ENCODE assay signal across 21 mouse cellular contexts in genomic region chr16:46431317-46431716, GRCm38 (mm10).
DNase-seq lines count a peak whose midpoint lies in the region; ATAC-seq lines count a peak whose summit lies in the region.
"Had no signal": no experiment of that assay in that cellular context is flagged by ENCODE, and none has a peak within 500 bp of the region (broad histone marks: within the 10 kb centered on the region; RNA-seq: fewer than 3 reads in every experiment).

No protein-coding gene starts in this region.

- no peak overlapping the region for H3K4me3 ChIP-seq in midbrain, embryonic 11.5 days (ENCODE audit: low read depth, low read length)
- no peak overlapping the region for H3K4me3 ChIP-seq in midbrain, embryonic 10.5 days
- H3K4me3 ChIP-seq in midbrain, embryonic 16.5 days (ENCODE audit: low read depth, low read length): no peak overlapping the region
- H3K4me3 ChIP-seq: heart, embryonic 13.5 days; hindbrain, embryonic 13.5 days had no signal

- H3K27me3 ChIP-seq in midbrain, embryonic 11.5 days (ENCODE audit: control insufficient read depth, insufficient read depth, low read length): no peaks in the 10 kb centered on the region
- no peaks in the 10 kb centered on the region for H3K27me3 ChIP-seq in midbrain, embryonic 10.5 days (ENCODE audit: low read depth, poor library complexity, severe bottlenecking)
- H3K27me3 ChIP-seq in midbrain, embryonic 16.5 days (ENCODE audit: control insufficient read depth, insufficient read depth, low read depth, low read length): no peaks in the 10 kb centered on the region
- H3K27me3 ChIP-seq: heart, embryonic 13.5 days; hindbrain, embryonic 13.5 days had no signal

- no peaks in the 10 kb centered on the region for H3K9me3 ChIP-seq in midbrain, embryonic 11.5 days (ENCODE audit: control insufficient read depth, low read length)
- no peaks in the 10 kb centered on the region for H3K9me3 ChIP-seq in midbrain, embryonic 10.5 days (replicated peaks)
- no peaks in the 10 kb centered on the region for H3K9me3 ChIP-seq in midbrain, embryonic 16.5 days (replicated peaks; ENCODE audit: control insufficient read depth, low read length, poor library complexity, severe bottlenecking)
- H3K9me3 ChIP-seq: heart, embryonic 13.5 days; hindbrain, embryonic 13.5 days had no signal

- no peaks in the 10 kb centered on the region for H3K4me1 ChIP-seq in midbrain, embryonic 11.5 days (ENCODE audit: control insufficient read depth, insufficient read depth, low read length)
- peaks cover 3% of the 10 kb centered on the region; the same call in 1 of the 2 replicates for H3K4me1 ChIP-seq in midbrain, embryonic 10.5 days
- no peaks in the 10 kb centered on the region for H3K4me1 ChIP-seq in midbrain, embryonic 16.5 days (ENCODE audit: control insufficient read depth, insufficient read depth, low read length)
- H3K4me1 ChIP-seq: heart, embryonic 13.5 days; hindbrain, embryonic 13.5 days had no signal

- DNase-seq in embryo, embryonic 10.5 days (ENCODE audit: low spot score): peak; percentile 28
- no peak for DNase-seq in embryo, embryonic 9.5 days (ENCODE audit: extremely low spot score)
- DNase-seq in midbrain, embryonic 11.5 days (ENCODE audit: low spot score, missing footprints): no peak
- DNase-seq in midbrain, embryonic 10.5 days (ENCODE audit: low spot score): no peak
- no peak for DNase-seq in ovary, postnatal 36 days (ENCODE audit: low spot score)
- DNase-seq in lung, postnatal 36 days: no peak
- no peak for DNase-seq in layer of hippocampus, adult 9-11 months
- DNase-seq: adrenal gland, adult 2 months; adrenal gland, postnatal 25 days; B cell, adult 2 months; cerebellum, adult 2 months; cerebellum, postnatal 10 days; embryo, embryonic 11 days; gastrocnemius, postnatal 36 days; heart, adult 11 months; heart, postnatal 36 days had no signal

- no peak overlapping the region for H3K27ac ChIP-seq in midbrain, embryonic 11.5 days (ENCODE audit: low read depth, low read length)
- H3K27ac ChIP-seq in midbrain, embryonic 10.5 days (replicated peaks): no peak overlapping the region
- no peak overlapping the region for H3K27ac ChIP-seq in midbrain, embryonic 16.5 days (ENCODE audit: low read length)
- H3K27ac ChIP-seq: heart, embryonic 13.5 days; hindbrain, embryonic 13.5 days had no signal

- 55% methylated on average over 5 of the region's 5 CpGs for WGBS in midbrain, embryonic 11.5 days
- 75% methylated on average over 5 of the region's 5 CpGs for WGBS in midbrain, embryonic 10.5 days
- WGBS in midbrain, embryonic 16.5 days: 56% methylated on average over 5 of the region's 5 CpGs

- H3K9ac ChIP-seq in midbrain, embryonic 11.5 days (ENCODE audit: low read length): no peak overlapping the region
- no peak overlapping the region for H3K9ac ChIP-seq in midbrain, embryonic 16.5 days (ENCODE audit: low read depth, low read length)
- H3K9ac ChIP-seq: heart, embryonic 13.5 days; hindbrain, embryonic 13.5 days had no signal

- H3K4me2 ChIP-seq in midbrain, embryonic 11.5 days: no peak overlapping the region
- no peak overlapping the region for H3K4me2 ChIP-seq in midbrain, embryonic 16.5 days (ENCODE audit: low read length)
- H3K4me2 ChIP-seq: heart, embryonic 13.5 days; hindbrain, embryonic 13.5 days had no signal

- no peaks in the 10 kb centered on the region for H3K36me3 ChIP-seq in midbrain, embryonic 11.5 days (ENCODE audit: control insufficient read depth, insufficient read depth, low read length)
- H3K36me3 ChIP-seq in midbrain, embryonic 10.5 days: peaks cover 40% of the 10 kb centered on the region
- H3K36me3 ChIP-seq in midbrain, embryonic 16.5 days (ENCODE audit: control insufficient read depth, insufficient read depth, low read length): no peaks in the 10 kb centered on the region

- ATAC-seq in midbrain, embryonic 11.5 days (ENCODE audit: low FRiP score): peak; percentile 40
- ATAC-seq in midbrain, embryonic 16.5 days: peak; percentile 60; the same call in 1 of the 2 replicates
- ATAC-seq: activated CD4-positive, CD25-positive, alpha-beta regulatory T cell, adult 4 months; forebrain, embryonic 14.5 days had no signal
